Mouse (Mus musculus): ENCODE measurements around the gene Tmem74b.

Tmem74b gene

DNA sequence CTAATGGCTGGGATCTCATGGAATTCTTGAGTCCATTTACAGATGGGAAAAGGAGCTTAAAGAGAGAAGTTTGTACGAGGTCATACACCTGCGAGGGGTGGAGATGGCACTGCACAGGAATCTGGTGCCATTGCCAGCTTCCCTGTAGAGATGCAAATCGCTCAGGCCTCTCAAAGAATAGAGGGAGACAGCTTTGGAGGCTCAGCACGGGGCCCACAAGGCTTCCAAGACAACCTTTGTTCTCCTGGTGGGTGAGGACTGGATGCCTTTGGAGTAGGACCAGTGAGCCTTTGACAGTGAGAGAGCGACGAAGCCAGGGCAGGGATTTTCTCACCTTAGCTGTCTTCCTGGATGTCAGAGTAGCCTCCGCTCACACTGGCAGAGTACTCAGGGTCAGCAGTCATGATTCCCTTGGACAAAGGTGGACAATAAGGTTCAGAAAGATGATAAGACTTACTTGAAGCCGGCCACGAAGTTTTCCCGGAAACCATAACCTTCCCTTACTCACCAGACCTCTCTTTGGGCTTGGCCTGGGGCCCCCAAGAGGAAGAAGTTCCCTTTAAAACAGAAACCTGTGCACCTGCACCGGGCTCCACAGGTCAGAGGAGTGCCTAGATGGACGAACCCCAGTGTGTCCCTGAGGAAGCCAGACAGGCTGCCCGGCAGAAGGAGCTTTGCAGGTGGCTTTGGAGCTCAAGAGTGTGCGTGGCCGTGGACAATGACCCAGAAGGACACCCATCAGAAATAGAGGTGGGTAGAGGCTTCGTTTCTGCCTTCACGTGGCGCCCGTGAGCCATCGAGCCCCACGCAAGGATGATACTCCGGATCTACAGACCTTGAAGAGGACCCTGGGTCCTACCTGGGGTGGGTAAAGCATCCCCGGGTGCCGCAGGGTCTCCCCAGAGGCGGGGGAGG is at the start of gene Tmem74b:
TSS of gene Tmem74b (plus strand) at position 778 of the 915 bp plus-strand sequence.
- no peak for DNase-seq (ENCODE audit: low spot score in 2 of 2)

DNA sequence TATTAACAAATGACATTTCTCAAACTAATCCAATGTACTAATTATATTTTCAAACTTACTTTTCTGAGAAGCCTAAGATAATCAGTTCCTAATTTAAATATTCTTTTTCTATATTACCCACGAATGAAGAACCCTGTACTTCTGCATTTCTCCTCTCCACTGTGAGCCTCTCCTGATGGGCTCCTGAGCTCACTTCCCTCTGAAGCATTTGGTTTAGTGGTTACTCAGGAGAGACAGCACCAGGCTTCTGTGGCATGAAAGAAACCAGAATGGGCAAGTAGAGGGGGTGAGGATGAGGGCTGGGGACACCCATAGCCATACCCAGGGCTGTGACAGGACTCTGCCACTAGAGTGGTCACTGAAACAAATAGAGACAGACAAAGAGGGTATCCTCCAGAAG is 49.8 kb upstream of the Tmem74b start:
- DNase-seq (ENCODE audit: low spot score in 2 of 2) = no peak

DNA sequence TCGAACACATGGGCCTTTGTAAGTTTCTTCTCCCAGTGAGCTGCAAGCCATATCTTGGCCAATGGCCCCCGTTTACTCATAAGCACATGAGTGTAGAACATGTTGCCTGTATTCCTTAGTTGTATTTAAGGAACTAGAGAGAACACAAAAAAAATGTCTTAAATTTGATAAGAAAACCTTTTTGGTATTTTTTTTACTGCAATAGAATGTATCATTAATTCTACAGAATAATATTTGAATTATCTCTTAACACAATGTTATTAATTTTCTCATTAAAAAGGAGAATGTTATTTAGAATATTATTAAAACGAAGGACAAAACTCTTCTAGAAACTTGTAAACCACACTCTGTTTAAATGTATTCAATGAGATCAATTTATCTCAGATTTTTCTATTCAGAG is 33.4 kb upstream of the Tmem74b start, which contains the start of gene Rad21l:
TSS of gene Rad21l (minus strand) at position 101 of the 400 bp plus-strand sequence.
- no peak for DNase-seq (ENCODE audit: low spot score in 2 of 2)

DNA sequence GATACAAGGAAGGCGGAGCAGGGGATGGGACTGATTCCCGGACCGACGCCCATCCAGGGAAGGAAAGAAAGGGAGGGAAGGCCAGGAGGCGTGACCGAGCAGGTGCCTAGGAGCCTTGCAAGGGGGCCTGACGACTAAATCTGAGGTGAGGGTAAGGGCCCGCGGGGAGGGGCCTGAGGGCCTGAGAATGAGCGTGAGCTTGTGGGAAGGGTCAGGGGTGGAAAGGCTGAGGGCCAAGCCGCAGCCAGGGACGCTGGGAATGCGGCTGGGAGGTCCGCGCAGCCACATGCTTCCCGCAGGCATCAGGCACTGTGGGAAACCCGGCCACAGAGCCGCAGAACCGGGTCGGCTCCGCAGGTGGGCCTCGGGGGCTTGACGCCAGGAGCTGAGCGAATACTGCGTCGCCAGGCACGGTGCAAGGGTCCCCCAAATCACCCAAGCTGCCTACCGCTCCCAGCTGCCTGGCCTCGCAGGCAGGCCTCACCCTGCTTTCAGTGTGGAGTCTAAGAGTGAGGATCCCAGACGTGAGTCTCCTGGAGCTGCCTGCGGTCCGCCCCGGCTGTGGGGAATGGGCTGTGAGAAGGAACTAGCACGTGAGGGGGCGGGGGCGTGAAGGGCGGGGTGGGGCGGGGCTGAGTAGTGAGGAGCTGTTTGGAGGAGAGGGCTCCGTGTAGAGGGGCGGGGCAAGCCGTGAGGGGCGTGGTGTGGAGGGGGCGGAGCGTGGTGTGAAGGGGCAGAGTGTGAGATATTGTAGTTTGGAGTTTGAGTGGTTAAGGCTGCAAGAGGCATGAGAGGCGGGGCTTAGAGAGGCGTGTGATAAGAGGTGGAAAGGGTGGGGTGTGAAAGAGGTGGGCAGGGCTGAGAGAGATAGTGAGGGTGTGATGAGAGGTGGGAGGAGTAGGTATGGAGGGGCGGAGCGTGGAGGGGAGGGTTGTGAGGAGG is 31.5 kb upstream of the Tmem74b start:
- DNase-seq (ENCODE audit: low spot score in 2 of 2) = peak in 1 of 2 experiments; percentile 19

DNA sequence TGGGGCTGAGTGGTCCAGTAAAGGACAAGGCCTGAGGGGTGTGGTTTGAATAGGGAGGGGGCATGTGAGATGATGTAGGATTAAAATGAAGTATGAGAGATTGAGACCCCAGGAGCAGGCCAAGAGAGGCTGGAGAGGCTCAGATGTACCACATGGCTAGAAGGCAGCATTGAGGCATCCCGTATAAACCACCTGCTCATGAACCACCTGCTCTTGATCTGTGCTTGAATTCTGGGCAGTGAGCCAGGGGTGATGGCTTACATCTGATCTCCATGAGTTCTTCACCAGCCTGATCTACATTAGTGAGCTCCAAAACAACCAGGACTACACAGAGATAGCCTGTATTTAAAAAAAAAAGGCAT is 30.9 kb upstream of the Tmem74b start:
- DNase-seq (ENCODE audit: low spot score in 2 of 2) = no peak

DNA sequence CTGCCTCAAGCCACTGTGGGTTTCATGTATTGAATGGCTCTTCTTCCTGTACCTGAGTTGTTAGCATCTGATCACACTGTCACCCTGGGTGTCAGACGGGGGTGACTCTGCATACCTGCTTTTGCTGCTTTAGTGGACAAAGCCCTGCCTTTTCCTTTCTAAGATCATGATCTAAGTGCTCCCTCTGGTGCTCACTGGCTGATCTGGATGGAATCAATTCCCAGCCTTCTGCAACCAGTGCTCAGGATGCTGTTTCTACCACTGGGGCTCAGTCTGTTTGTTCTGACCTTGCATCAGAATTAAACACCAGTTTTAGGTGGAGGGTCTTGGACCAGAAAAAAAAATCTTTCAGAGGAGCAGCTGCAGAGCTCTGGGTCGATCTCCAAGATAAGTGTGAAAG is 25.6 kb upstream of the Tmem74b start:
- DNase-seq (ENCODE audit: low spot score in 2 of 2) = no peak

DNA sequence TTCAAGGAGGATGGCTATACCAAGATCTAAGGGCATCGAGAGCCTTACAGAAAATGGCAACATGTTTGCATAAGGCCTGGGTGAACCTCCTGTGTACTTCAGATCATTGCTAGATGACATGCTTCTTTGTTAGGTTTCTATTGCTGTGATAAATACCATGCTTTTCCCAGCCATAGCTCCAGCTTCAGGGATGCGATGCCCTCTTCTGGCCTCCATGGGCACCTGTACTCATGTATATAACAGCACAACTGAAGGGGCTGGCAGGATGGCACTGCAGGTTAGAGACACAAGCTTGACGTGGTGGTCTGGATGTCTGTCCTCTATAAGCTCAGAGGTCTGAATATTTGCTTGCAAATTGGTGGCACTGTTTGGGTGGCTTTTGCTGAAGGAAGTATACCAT is 19.5 kb upstream of the Tmem74b start:
- no peak for DNase-seq (ENCODE audit: low spot score in 2 of 2)

DNA sequence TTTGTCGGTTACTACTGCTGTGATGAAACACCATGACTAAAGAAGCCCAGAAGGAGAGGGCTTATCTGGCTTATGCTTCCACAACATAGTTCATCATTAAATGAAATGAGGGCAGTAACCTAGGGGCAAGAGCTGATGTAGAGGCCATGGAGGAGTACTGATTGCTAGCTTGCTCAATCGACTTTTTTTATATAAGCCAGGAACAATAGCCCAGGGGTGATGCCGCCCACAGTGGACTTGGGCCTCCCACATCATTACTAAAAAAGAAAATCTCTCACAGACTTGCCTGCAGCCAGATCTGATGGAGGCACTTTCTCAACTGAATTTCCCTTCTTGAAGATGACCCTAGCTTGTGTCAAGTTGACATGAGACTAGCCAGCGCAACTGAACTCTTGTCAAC is 18.8 kb upstream of the Tmem74b start:
- DNase-seq (ENCODE audit: low spot score in 2 of 2) = no peak

DNA sequence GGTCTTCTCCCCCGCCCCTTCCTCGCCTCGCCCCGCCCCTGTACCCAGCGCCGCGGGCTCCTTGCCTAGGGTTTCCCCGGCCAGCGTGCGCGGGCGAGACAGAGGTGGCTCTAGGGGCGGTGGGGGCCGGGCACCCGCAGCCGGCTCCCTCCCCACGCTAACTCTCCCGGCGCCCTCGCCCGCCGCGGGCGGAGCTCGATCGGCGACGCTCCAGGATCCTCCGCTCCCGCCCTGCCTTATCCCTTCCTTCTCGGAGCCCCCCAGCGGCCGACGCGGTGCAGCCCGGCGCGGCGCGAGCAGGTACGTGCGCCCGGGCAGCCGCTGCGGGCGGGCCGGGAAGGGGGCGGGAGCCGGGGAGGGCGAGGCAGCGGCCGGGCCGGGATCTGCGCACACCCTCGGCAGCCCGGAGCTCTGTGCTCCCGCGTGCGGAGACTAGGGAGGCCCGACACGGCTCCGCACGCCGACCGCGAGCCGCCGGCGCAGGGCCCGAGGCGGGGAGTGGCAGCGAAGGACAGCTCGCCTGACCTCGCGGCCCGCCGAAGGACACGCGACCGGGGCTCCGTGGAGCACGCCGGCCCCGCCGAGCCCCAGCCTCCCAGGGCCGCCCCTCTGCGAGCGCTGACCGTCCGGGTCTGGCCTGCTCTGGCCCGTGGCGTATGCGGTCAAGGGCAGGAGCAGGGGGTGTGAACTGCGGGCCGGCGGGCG is 490 bp downstream of the Tmem74b start:
- no peak for DNase-seq (ENCODE audit: low spot score in 2 of 2)

DNA sequence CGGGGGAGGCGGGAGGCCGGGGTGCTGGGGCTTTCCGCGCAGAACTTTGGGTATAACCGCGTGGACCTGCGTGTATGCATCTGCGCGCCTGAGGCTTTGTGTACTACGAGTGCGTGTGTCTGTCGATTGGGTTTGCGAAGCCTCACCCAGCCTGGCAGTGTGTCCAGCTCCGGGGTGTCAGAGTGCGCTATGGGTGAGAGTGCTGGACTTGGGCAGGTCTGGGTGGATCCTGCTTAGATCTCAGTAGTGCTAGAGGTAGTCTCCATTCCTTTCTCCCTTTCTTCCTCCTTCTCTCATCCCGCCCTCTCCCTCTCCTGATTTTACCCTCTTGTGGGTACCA is 1.0 kb downstream of the Tmem74b start:
- DNase-seq (ENCODE audit: low spot score in 2 of 2) = no peak

DNA sequence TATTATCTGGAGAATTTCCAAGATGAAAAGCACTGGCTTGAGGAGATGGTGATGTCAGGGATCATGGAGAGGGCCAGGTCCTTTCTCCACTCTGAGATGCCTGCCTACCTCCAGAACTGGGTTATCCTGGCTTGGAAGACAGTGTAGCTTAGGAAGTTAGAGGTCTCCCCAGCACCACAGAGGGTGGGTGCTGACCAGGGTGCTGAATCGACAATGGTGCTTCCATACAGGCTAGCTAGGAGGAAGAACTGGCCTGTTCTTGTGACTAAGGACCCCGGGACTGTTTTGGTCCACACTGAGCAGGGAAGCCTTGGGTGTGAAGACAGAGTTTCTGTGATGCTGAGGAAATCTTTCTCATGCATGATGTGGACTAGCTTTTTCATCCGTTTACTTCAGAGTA is 10.8 kb downstream of the Tmem74b start:
- peak in 1 of 2 experiments; percentile 55 for DNase-seq (ENCODE audit: low spot score in 2 of 2)

DNA sequence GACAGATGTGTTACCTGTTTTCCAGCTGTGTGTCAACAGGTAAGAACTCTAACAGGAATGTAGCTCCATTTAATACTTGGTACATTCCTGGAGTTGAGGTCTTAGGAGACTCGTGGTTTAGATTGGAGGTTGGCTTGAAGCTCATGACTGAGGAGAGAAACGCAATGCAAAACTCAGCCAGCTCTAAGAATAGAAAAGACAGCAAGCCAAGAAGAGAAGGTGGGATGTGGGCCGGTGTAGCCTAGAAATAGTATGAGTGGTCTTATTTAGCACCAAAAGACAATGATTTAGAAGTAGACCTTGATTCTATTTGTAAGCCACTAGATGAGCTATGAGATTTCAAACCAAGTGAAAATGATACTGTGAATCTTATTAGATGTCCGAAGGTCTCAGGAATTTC is 13.7 kb downstream of the Tmem74b start:
- DNase-seq (ENCODE audit: low spot score in 2 of 2) = no peak

DNA sequence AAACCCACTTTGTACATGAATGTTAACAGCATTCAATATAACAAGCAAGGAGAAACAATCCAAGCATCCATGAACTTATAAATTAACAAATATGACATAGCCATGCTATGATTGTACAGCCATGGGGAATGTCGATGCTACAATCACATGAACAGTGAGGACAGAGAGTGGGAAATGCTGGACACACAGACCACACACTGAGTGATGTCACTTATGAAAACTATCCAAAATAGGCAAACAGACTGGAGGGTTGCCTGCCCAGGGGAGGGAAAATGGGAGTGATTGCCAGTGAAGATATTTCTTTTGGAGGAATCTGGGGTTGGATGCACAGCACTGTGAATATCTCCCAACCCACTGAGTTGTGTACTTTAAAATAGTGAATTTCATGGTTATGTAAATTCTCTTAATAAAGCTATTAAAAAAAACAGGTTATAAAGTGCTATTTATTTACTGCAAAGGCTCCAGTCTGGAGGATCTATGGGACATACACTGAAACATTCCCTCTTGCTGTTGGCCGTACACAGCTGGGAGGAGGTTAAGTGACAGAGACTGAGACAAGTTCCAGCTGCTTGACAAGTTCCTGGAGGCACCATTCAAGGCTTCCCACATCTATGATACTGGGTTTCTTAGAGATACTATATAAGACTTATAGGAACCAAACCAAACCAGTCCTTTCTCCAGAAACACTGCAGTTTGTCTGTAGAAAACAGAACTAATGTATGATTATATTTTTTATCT is 14.7 kb downstream of the Tmem74b start:
- no peak for DNase-seq (ENCODE audit: low spot score in 2 of 2)

DNA sequence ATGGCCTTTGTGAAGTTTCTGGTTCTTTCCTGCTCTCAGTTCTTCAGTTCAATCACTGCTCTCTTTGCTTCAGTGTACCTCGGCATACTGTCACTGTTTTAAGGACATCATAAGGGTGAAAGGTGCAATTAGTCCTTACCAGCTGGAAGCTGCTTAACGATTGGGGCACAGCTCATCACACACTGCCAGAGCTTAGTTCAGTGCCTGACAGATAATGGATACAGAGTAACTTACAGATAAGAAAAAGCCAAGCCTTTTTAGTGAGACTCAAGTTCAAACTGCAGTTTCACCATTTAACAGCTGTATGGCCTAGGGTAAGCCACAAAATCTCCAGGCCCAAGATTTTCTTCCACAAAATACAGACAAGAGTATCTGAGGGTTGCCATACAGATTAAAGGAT is 22.3 kb downstream of the Tmem74b start:
- DNase-seq (ENCODE audit: low spot score in 2 of 2) = no peak

DNA sequence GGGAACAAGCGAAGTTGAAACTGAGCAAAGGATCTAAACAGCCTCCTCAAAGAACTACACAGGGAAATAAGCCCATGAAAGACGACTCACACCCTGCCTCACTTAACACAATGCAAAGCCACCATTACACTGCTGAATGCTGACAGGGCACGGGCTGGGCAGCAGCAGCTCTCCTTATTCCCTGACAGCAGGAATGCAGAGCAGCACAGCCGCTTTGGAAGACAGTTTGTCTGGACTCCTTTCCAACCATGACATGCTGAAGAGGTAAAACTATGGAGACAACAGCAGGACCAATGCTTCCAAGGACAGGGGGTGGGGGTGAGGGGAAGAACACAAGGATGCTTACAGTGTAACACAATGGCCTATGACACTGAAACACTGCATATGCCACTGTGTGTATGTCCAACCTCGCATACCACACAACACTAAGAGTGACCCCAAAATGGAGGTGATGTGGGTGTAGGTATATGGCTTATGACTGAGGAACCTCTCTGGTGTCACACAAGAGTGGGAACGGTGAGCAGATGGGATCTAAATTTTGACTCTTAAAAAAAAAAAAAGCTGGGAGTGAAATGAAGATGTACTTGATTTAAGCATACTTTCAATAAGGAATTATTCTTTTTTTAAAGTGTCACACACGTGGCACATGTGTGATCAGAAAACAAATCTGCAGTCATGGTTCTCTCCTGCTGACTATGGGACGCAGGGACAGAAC is 31.5 kb downstream of the Tmem74b start:
- no peak for DNase-seq (ENCODE audit: low spot score in 2 of 2)

DNA sequence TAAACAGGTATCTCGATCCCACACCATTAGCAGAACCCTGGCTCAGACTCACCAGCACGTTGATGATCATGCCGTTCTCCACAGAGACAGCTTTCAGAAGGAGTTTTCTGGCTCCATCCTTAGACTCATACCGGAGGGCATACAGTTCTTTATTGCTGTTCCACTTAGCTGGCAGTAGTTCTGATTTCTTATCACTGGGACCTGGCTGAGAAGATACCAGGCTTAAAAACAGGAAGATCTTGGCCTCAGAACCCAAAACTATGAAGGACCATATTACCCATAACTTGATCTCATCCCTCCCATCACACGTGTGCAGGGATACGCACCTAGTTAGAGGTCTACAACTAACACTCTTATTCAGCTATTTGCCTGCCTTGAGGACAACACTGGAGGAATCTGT is 33.6 kb downstream of the Tmem74b start:
- DNase-seq (ENCODE audit: low spot score in 2 of 2) = no peak

DNA sequence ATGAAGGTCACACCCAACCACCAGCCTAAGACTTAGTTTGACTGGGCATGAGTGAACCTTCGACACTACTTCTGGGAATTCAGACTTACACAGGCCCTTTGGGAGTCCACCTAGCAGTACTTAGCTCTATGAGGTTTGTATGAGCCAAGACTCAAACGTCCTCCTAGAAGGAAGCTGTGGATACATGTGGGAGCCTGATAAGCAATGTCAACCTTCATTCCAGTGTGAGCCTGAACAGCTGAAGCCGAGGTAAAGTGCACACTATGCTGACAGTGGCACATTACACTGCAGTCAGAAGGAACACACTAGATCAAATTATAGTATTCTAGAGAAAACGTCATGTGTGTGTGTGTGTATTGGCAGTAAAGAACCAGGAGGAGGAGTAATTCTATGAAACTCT is 36.7 kb downstream of the Tmem74b start:
- no peak for DNase-seq (ENCODE audit: low spot score in 2 of 2)

DNA sequence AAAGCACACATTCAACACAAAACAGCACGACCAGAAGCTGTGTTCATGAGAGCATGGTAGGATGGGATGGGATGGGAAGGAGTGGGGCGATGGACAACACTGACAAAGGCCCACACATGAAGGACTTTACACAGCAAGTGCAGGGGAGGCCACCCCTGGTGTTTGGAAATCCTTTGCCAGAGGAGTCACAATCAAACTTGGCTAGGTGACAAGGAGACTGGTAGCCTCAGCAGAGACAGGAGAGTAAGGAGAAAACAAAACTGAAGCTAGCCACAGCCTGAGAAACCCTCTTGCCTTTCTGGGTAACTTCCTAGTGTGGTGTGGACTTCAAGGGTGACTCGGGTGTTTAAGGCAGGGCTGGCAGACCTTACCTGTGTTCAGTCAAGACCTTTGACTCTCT is 37.3 kb downstream of the Tmem74b start:
- DNase-seq (ENCODE audit: low spot score in 2 of 2) = peak in 1 of 2 experiments; percentile 33

DNA sequence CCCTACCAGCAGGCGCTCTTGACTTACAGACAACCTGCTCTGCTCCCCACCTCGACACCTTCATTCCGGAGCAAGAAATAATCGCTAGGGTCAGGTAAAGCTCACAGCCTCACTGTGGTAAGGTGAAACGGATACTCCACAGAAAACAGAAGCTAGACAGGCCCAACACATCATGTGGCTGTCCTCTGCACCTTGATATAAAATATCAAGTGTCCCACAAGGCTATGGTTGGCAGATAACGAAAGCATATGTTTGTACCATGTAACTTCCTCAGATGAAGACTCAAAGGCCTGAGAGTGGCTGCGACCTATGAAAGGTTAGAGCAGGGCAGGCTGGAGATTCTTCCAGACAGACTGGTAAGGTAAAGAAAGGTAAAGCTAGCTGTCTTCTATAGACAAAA is 37.7 kb downstream of the Tmem74b start:
- peak in 1 of 2 experiments; percentile 35 for DNase-seq (ENCODE audit: low spot score in 2 of 2)

DNA sequence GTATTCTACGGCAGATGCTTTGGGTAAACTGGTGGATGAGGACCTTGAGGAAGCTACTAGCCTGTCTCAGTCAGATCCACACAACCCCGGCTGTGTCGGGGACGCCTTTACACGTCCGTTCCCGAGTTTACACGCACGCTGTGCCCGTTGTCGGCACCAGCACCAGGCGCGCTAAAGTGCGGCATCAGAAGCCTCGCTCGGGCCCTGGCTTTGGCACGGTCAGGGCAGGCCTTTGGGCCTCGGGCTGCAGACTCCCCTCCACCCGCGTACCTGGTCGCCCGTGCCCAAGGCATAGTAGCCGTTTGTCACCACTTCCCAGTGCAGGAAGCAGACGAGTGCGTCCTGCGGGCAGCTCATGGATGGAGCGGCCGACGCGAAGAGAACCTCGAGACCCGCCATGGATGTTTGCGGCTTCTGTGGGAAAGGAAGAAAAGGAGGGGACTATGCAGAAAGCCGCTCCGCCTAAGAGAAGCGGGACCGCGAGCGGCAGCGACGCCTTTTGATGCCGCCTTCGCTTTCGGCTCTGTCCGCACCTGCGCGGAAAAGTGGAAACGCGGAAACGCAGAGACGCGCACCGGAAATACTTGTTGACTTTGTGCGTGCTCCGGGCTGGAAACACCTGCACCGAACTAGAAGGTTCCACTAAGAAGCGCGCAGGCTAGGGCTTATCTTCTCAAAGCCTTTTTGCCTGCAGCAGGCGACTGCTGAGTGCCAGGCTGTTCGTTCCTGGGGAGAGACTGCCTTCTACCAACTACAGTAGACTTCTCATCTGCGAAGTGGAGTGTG is 39.1 kb downstream of the Tmem74b start:
- peak; percentile 91 to 92 for DNase-seq (ENCODE audit: low spot score in 2 of 2)
